Mouse (Mus musculus) megakaryocyte, embryonic 14.5 days (primary cell): Measurements from ENCODE around the gene Slc35a5. TPM values are rescaled to one million over a fixed set of nuclear protein-coding genes. Genes with fewer than 3 reads are reported as not detected.
A peak's percentile ranks its signal among the peaks of the same experiment; 100 is the strongest.

Source experiments
- H3K27me3 ChIP-seq: replicated peaks from 2 replicates; pipeline ENCODE3; 2012; ENCODE audit warnings: inconsistent platforms
- H3K36me3 ChIP-seq: replicated peaks from 2 replicates; pipeline ENCODE3; 2012; ENCODE audit warnings: low read length, inconsistent platforms, mixed read lengths
- H3K4me1 ChIP-seq: 2 replicates; pipeline ENCODE4 v1.6.1; 2012; ENCODE audit warnings: inconsistent platforms
- H3K4me3 ChIP-seq: replicated peaks from 2 replicates; pipeline ENCODE3; 2012; ENCODE audit warnings: moderate library complexity, mild to moderate bottlenecking, inconsistent platforms
- H3K9me3 ChIP-seq: 2 replicates; pipeline ENCODE4 v1.6.1; 2012; ENCODE audit warnings: inconsistent platforms
- FLI1 ChIP-seq: IDR thresholded peaks from 2 replicates; pipeline ENCODE4 v1.6.1; 2012; ENCODE audit warnings: low read length, inconsistent platforms, mixed read lengths
- GATA1 ChIP-seq: IDR thresholded peaks from 3 replicates; pipeline ENCODE4 v1.6.1; 2012; ENCODE audit warnings: mixed read lengths, low read length, inconsistent platforms, borderline replicate concordance
- polyA plus RNA-seq: library from polyadenylated mRNA; stranded (reverse); fragments of >175 nt; gene quantifications from 2 replicates; pipeline ENCODE4 v1.2.3, GENCODE M21; 2012; ENCODE audit warnings: low replicate concordance; ENCODE audit not compliant: insufficient read depth

Gene Slc35a5
- not detected in 2 replicates for polyA plus RNA-seq

DNA sequence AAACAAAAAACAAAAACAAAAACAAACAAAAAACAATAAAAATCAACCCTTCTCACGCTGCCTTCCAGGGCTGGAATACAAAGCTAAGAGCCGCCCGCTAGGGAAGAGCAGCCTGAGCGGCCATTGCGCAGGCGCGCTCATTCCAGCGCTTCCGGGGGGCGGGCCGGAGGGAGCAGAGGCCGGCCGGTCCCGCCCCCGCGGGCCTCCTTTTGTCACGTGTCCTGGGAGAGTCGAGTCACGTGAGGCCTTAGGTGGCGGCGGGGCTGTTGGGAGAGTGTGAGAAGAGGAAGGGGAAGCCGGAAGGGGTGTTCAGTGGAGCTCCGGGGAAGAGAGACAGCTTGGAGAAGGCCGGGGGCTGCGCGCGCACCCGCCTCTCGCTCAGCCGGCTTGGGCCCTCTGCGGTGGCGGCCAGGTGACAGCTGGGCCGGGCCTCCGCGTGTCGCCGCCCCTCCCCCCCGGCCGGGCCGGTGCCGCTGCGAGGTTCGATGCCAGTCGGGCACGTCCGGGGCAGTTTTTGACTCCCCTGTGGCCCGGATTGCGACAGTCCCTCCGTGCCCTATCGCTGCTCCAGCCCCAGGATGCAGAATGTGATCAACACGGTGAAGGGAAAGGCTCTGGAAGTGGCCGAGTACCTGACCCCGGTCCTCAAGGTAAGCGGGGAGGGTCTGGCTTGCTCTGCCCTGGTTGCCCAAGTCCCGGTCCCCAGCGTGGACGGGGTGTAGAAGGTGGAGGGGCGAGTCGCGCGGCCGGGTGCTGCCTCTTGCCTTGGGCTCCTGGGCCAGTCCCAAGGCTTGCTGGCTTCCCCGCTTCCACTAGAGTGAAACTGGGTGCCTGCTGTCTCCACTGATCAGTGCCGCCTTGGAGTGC, at the start of gene Slc35a5, which contains the start of gene Atg3:
TSS of gene Slc35a5 (minus strand) at position 185 of the 867 bp plus-strand sequence.
TSS of gene Atg3 (plus strand) at position 264 of the 867 bp plus-strand sequence.
- TF ChIP-seq FLI1 = no peak
- H3K4me3 ChIP-seq = peak within 1 kb of the TSS; percentile 96
- H3K36me3 ChIP-seq = peaks cover 14% of the 10 kb centered on the region

DNA sequence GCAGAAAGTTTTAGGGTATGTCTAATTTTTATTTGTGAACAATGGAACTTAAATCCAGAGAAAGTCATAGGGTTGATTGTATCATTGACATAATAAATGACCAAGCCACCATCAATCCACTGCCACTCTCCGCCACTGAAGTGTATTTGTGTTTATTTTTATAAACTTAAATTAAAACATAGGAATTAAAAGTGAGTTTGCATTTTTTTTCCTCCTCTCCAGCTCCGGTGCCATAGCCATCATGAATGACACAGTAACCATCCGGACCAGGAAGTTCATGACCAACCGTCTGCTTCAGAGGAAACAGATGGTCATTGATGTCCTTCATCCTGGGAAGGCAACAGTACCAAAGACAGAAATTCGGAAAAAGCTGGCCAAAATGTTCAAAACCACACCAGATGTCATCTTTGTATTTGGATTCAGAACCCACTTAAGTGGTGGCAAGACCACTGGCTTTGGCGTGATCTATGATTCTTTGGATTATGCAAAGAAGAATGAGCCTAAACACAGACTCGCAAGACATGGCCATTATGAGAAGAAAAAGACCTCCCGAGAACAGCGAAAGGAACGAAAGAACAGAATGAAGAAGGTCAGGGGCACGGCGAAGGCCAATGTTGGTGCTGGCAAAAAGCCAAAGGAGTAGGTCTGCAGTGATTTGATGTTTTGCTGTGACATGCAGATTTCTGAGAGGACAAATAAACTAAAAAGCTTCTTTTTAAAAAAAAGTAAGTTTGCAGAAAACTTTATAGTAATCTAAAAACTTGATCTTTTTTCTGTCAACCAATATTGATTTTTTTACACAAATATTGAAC, 46.6 kb upstream of the Slc35a5 start:
- Histone ChIP-seq H3K36me3 (no peaks in the 10 kb centered on the region), H3K9me3 (no peaks in the 10 kb centered on the region), H3K27me3 (no peaks in the 10 kb centered on the region), H3K4me1 (peaks cover 7% of the 10 kb centered on the region; the same call in 1 of the 2 replicates), H3K4me3 (no peak overlapping the region)
- no peak for TF ChIP-seq GATA1

More for the DNA sequence above, at the start of gene Slc35a5, which contains the start of gene Atg3:
- H3K4me1 ChIP-seq = peaks cover 28% of the 10 kb centered on the region
- H3K9me3 ChIP-seq = no peaks in the 10 kb centered on the region
- no peaks in the 10 kb centered on the region for H3K27me3 ChIP-seq

- Histone ChIP-seq H3K9me3 (no peaks in the 10 kb centered on the region), H3K36me3 (no peaks in the 10 kb centered on the region), H3K27me3 (no peaks in the 10 kb centered on the region), H3K4me1 (peaks cover 7% of the 10 kb centered on the region; the same call in 1 of the 2 replicates), H3K4me3 (no peak overlapping the region)
- TF ChIP-seq FLI1 = no peak
- no peak for TF ChIP-seq GATA1
Measured at GRCm38 (mm10) chr16:45204438-45204837, 45.9 kb upstream of the Slc35a5 start.

DNA sequence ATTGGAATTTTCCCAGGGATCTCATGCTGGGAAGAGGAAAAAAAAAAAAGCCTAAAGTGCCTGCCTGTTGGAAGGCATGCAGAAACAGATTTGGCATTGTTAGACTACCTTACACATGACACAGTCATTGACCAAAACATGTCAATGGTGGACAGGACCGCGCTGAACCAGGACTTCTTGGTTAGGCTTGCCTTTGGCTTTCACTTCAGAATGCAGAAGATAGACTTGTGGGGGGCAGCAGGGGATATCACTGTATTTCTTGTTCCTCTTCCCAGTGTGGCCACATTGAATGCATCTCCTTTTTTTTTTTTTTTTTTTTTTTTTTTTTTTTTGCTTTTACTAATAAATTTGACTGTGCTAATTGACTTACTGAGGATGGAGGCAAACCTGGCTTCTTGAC, 42.9 kb upstream of the Slc35a5 start:
- TF ChIP-seq FLI1 (no peak), GATA1 (no peak)
- no peaks in the 10 kb centered on the region for H3K36me3 ChIP-seq
- H3K4me3 ChIP-seq = no peak overlapping the region
- no peaks in the 10 kb centered on the region for H3K27me3 ChIP-seq
- peaks cover 10% of the 10 kb centered on the region; the same call in 1 of the 2 replicates for H3K4me1 ChIP-seq
- H3K9me3 ChIP-seq = no peaks in the 10 kb centered on the region

GRCm38 (mm10) chr16:45196816-45197215, 38.3 kb upstream of the Slc35a5 start:
- peaks cover 7% of the 10 kb centered on the region; the same call in 1 of the 2 replicates for H3K4me1 ChIP-seq
- H3K27me3 ChIP-seq = no peaks in the 10 kb centered on the region
- H3K36me3 ChIP-seq = peaks cover 7% of the 10 kb centered on the region
- no peaks in the 10 kb centered on the region for H3K9me3 ChIP-seq
- no peak for TF ChIP-seq GATA1
- TF ChIP-seq FLI1 = no peak
- H3K4me3 ChIP-seq = no peak overlapping the region

DNA sequence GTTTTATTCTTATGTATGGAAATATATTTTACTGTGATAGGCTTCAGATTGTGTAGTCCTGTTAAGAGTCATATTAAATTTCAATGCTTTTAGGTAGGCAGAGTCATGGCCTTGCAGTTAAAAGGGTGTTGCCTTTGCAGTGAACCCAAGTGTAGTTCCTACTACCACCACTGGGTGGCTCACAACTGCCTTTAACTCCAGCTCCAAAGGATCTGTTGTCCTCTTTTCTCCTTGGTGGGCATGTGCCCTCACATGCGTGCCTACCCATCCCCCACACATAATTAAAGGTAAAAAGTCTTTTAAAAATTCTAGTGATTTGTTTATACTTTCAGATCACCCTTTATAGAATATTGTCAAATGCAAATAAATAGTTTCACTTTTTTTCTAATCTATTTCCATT, 34.1 kb upstream of the Slc35a5 start:
- H3K36me3 ChIP-seq = peaks cover 45% of the 10 kb centered on the region
- no peaks in the 10 kb centered on the region for H3K9me3 ChIP-seq
- no peak overlapping the region for H3K4me3 ChIP-seq
- H3K4me1 ChIP-seq = peaks cover 10% of the 10 kb centered on the region; the same call in 1 of the 2 replicates
- TF ChIP-seq GATA1 = no peak
- TF ChIP-seq FLI1 = no peak
- H3K27me3 ChIP-seq = no peaks in the 10 kb centered on the region

DNA sequence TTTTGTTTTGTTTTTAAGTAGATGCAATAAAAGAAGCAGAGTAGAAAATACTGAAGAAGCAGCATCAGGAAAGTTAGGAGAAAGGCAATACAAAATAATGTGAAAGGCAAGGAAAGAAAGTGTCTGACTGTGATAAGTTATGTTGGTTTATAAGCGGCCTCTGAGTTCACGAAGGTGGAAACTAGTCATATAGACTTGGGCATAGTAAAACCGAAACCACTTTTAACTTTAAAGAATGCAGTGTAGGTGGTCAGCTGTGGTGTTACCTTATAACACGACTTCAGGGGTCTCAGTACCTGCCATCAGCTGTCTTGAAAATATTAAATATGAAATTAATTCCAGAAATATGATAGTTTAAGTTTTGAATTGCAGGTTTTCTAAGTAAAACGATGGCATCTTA, 23.3 kb upstream of the Slc35a5 start:
- no peaks in the 10 kb centered on the region for H3K27me3 ChIP-seq
- no peak for TF ChIP-seq FLI1
- no peak for TF ChIP-seq GATA1
- no peaks in the 10 kb centered on the region for H3K9me3 ChIP-seq
- peaks cover 83% of the 10 kb centered on the region for H3K36me3 ChIP-seq
- H3K4me1 ChIP-seq = no peaks in the 10 kb centered on the region
- H3K4me3 ChIP-seq = no peak overlapping the region

DNA sequence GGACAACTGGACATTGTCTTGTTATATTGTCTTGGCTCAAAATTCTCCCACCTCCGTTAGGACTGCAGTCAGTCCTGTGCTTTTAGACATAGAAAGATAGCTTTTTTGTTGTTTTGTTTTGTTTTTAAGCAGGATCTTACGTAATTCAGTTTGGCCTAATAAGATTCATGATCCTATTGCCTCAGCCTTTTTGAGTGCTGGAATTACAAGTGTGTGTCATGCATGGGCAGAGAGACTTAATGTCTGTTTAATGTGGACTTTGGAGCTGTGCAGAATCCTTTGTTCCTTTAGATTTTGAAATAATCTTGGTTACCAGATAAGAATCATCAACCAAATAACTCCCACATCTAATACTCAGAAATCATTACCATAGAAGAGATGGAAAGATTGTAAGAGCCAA, 20.0 kb upstream of the Slc35a5 start:
- Histone ChIP-seq H3K27me3 (no peaks in the 10 kb centered on the region), H3K36me3 (peaks cover 83% of the 10 kb centered on the region), H3K4me1 (peaks cover 5% of the 10 kb centered on the region; the same call in 1 of the 2 replicates), H3K9me3 (no peaks in the 10 kb centered on the region), H3K4me3 (no peak overlapping the region)
- TF ChIP-seq FLI1 = no peak
- TF ChIP-seq GATA1 = no peak

- Histone ChIP-seq H3K36me3 (peaks cover 14% of the 10 kb centered on the region), H3K9me3 (no peaks in the 10 kb centered on the region), H3K4me1 (peaks cover 31% of the 10 kb centered on the region), H3K27me3 (no peaks in the 10 kb centered on the region), H3K4me3 (peak overlapping the region; percentile 96)
- TF ChIP-seq FLI1 = no peak
- TF ChIP-seq GATA1 = no peak
Measured at GRCm38 (mm10) chr16:45159389-45159716, 847 bp upstream of the Slc35a5 start.

DNA sequence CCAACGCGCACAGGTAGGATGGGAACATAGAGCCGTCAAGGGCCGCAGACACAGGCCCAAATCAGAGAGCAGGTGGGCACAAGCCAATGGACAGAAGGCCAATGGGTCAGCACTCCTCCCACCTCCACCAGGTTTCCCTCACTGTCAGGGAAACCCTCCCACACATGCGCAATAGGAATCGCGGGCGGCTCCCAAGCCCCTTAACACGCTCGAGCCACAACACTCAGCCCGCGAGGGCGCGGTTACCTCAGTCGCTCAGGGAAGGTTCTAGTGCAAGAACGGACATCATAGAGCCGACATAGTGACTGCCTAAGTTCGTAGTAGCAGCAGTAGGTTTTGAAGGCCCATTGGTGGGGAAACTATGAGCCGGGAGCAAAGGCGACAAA, 377 bp downstream of the Slc35a5 start:
- no peak for TF ChIP-seq GATA1
- no peak for TF ChIP-seq FLI1
- H3K9me3 ChIP-seq = no peaks in the 10 kb centered on the region
- H3K4me1 ChIP-seq = peaks cover 24% of the 10 kb centered on the region
- H3K36me3 ChIP-seq = peaks cover 8% of the 10 kb centered on the region
- H3K27me3 ChIP-seq = no peaks in the 10 kb centered on the region
- H3K4me3 ChIP-seq = peak overlapping the region; percentile 96
